Mouse (Mus musculus) neural tube, embryonic 12.5 days (tissue): ENCODE results near the gene Acaca. TPM values are rescaled to one million over a fixed set of nuclear protein-coding genes. Genes with fewer than 3 reads are reported as not detected.

Source experiments
- ATAC-seq: fragments of 200-750 bp; cut with Nextera tagmentation; 2 replicates; pipeline ENCODE4 v1.8.0; 2017; ENCODE audit warnings: low read depth, mild to moderate bottlenecking, moderate TSS enrichment, moderate library complexity; ENCODE audit not compliant: low FRiP score
- H3K27ac ChIP-seq: fragments of 300-500 bp; sonication (generic); 2 replicates; pipeline ENCODE4 v1.5.1; 2016
- H3K27me3 ChIP-seq: fragments of 300-500 bp; sonication (generic); replicated peaks from 2 replicates; pipeline ENCODE4 v1.6.1; 2016; ENCODE audit warnings: mild to moderate bottlenecking
- H3K36me3 ChIP-seq: fragments of 300-500 bp; sonication (generic); 2 replicates; pipeline ENCODE4 v1.6.1; 2016; ENCODE audit warnings: mild to moderate bottlenecking
- H3K4me1 ChIP-seq: fragments of 300-500 bp; sonication (generic); 2 replicates; pipeline ENCODE4 v1.6.1; 2016
- H3K4me2 ChIP-seq: fragments of 300-500 bp; sonication (generic); replicated peaks from 2 replicates; pipeline ENCODE4 v1.6.1; 2016; ENCODE audit warnings: mild to moderate bottlenecking
- H3K4me3 ChIP-seq: fragments of 300-500 bp; sonication (generic); 2 replicates; pipeline ENCODE4 v1.5.1; 2016
- H3K9ac ChIP-seq: fragments of 300-500 bp; sonication (generic); 2 replicates; pipeline ENCODE4 v1.6.1; 2016; ENCODE audit warnings: mild to moderate bottlenecking
- H3K9me3 ChIP-seq: fragments of 300-500 bp; sonication (generic); 2 replicates; pipeline ENCODE4 v1.6.1; 2016; ENCODE audit warnings: mild to moderate bottlenecking
- WGBS: fragments of 180-500 bp; shearing (Covaris S2); methylation state at CpG from one replicate; pipeline ENCODE4 v1.1.7; 2016; 5-methylcytosine and 5-hydroxymethylcytosine counted together
- polyA plus RNA-seq: library from polyadenylated mRNA; unstranded; fragments of >200 nt; fragmentation: Nextera tagmentation; extraction: Ambion mirVana; gene quantifications from 2 replicates; pipeline ENCODE4 v1.2.1, GENCODE M21; 2016

The Acaca gene
- polyA plus RNA-seq: 24.8 and 29.0 TPM in 2 replicates

GRCm38 (mm10) chr11:84128943-84129798 lies at the start of gene Acaca, which contains the start of gene Tada2a:
Gene Acaca, plus strand, starts transcription at chr11:84129672.
Gene Tada2a, minus strand, starts transcription at chr11:84129600.
- ATAC-seq: peak; percentile 92
- Histone ChIP-seq H3K9me3 (no peaks in the 10 kb centered on the region), H3K36me3 (peaks cover 20% of the 10 kb centered on the region), H3K4me2 (peak within 1 kb of the TSS; percentile 77), H3K9ac (peak within 1 kb of the TSS; percentile 82), H3K27ac (no peak within 1 kb of the TSS), H3K4me3 (peak within 1 kb of the TSS; percentile 77), H3K4me1 (no peaks in the 10 kb centered on the region; the same call in 1 of the 2 replicates), H3K27me3 (no peaks in the 10 kb centered on the region)
- WGBS: under 1% methylated on average over 72 of the region's 83 CpGs

DNA sequence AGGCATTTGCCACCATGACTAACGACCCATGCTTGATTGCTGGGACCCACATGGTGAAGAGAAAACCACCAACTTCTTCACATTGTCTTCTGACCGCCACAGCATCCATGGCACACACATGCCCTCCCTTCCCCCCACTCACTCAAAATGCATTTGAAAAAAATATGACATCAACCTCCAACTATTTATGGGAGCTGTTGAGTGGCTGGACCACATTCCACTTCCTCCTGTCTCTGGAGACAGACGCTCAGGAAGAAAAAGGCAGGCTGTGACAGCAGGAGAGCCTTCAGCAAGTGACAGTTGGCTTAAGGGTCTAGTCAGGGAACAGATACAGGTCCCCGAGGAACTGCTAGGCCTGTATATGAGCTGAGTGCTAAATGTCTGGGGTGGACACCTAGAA lies 49.6 kb upstream of the Acaca start:
- H3K4me1 ChIP-seq: no peaks in the 10 kb centered on the region
- H3K9me3 ChIP-seq: no peaks in the 10 kb centered on the region
- H3K27me3 ChIP-seq: no peaks in the 10 kb centered on the region
- no peak overlapping the region for H3K4me3 ChIP-seq
- no peak overlapping the region for H3K9ac ChIP-seq
- H3K27ac ChIP-seq: no peak overlapping the region
- peaks cover 30% of the 10 kb centered on the region for H3K36me3 ChIP-seq
- no peak overlapping the region for H3K4me2 ChIP-seq
- WGBS: 88% methylated on average over 4 of the region's 4 CpGs
- ATAC-seq: no peak

GRCm38 (mm10) chr11:84080327-84080726 lies 49.1 kb upstream of the Acaca start:
- no peaks in the 10 kb centered on the region for H3K27me3 ChIP-seq

DNA sequence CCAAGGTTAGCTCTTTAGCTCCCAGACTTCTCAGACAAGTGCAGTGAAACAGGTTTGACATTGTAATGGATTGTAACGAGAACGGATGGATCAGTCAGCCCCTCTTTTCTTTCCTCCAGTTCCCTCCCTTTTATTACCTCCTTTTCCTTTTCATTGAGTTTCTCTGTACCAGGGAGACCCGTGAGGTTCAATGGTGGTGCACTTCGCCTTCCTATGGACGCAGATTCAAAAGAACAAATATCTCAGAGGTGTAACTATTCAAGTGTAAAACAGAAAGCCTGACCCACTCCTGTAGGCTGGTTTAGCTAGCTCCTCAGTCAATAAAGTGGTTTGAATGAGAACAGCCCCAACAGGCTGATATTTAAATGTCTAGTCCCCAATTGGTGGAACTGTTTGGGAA lies 47.6 kb upstream of the Acaca start:
- no peak for ATAC-seq
- H3K9me3 ChIP-seq: no peaks in the 10 kb centered on the region
- H3K36me3 ChIP-seq: peaks cover 33% of the 10 kb centered on the region
- WGBS: 65% methylated on average over 5 of the region's 5 CpGs
- H3K4me3 ChIP-seq: no peak overlapping the region
- H3K4me2 ChIP-seq: no peak overlapping the region
- H3K9ac ChIP-seq: no peak overlapping the region
- H3K27ac ChIP-seq: no peak overlapping the region
- no peaks in the 10 kb centered on the region for H3K4me1 ChIP-seq
- no peaks in the 10 kb centered on the region for H3K27me3 ChIP-seq

More at GRCm38 (mm10) chr11:84080327-84080726, 49.1 kb upstream of the Acaca start:
- Histone ChIP-seq H3K9ac (no peak overlapping the region), H3K4me1 (no peaks in the 10 kb centered on the region), H3K9me3 (no peaks in the 10 kb centered on the region), H3K4me3 (no peak overlapping the region), H3K27ac (no peak overlapping the region), H3K4me2 (no peak overlapping the region), H3K36me3 (peaks cover 30% of the 10 kb centered on the region)
- WGBS: 92% methylated on average over 3 of the region's 3 CpGs
- no peak for ATAC-seq

- no peaks in the 10 kb centered on the region for H3K9me3 ChIP-seq
- no peaks in the 10 kb centered on the region for H3K27me3 ChIP-seq
- H3K36me3 ChIP-seq: peaks cover 46% of the 10 kb centered on the region
- no peak overlapping the region for H3K4me3 ChIP-seq
- no peak overlapping the region for H3K9ac ChIP-seq
- no peak for ATAC-seq
- 90% methylated on average over 8 of the region's 8 CpGs for WGBS
- H3K27ac ChIP-seq: no peak overlapping the region
- no peaks in the 10 kb centered on the region for H3K4me1 ChIP-seq
- H3K4me2 ChIP-seq: no peak overlapping the region
These were observed 38.9 kb upstream of the Acaca start for GRCm38 (mm10) chr11:84090572-84090971.

DNA sequence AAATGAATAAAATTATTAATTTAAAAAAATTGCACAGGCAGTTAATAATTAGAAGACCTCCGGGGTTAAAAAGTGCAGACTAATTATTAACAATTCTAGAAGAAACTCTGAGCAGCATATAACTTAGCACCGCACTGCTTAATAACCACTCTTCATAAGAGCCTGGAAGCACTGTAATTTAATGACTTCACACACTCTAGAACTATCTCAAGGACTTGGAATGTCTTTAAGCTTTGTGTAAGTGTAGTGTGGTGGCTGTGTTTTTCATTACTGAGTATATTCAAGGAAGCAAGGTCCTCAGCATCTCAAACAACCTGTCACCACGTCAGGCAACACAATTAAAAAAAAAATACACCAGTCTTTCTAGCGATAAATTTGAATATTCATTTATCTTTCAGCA lies 34.4 kb upstream of the Acaca start:
- H3K4me3 ChIP-seq: no peak overlapping the region
- no peaks in the 10 kb centered on the region for H3K4me1 ChIP-seq
- no peaks in the 10 kb centered on the region for H3K27me3 ChIP-seq
- H3K9me3 ChIP-seq: no peaks in the 10 kb centered on the region
- no peak overlapping the region for H3K27ac ChIP-seq
- no peak overlapping the region for H3K4me2 ChIP-seq
- ATAC-seq: no peak
- peaks cover 45% of the 10 kb centered on the region for H3K36me3 ChIP-seq
- no peak overlapping the region for H3K9ac ChIP-seq
- 92% methylated on average over 4 of the region's 4 CpGs for whole genome bisulfite sequencing

GRCm38 (mm10) chr11:84097251-84097998 lies 32.0 kb upstream of the Acaca start:
- no peak for ATAC-seq
- H3K9me3 ChIP-seq: no peaks in the 10 kb centered on the region
- H3K36me3 ChIP-seq: peaks cover 46% of the 10 kb centered on the region
- 75% methylated on average over 5 of the region's 5 CpGs for WGBS
- no peaks in the 10 kb centered on the region for H3K4me1 ChIP-seq
- H3K9ac ChIP-seq: no peak overlapping the region
- no peak overlapping the region for H3K4me2 ChIP-seq
- H3K4me3 ChIP-seq: no peak overlapping the region
- no peaks in the 10 kb centered on the region for H3K27me3 ChIP-seq
- H3K27ac ChIP-seq: no peak overlapping the region

- Histone ChIP-seq H3K27ac (no peak overlapping the region), H3K36me3 (peaks cover 57% of the 10 kb centered on the region), H3K4me2 (no peak overlapping the region)
These were observed 28.3 kb upstream of the Acaca start for GRCm38 (mm10) chr11:84101182-84101581.

DNA sequence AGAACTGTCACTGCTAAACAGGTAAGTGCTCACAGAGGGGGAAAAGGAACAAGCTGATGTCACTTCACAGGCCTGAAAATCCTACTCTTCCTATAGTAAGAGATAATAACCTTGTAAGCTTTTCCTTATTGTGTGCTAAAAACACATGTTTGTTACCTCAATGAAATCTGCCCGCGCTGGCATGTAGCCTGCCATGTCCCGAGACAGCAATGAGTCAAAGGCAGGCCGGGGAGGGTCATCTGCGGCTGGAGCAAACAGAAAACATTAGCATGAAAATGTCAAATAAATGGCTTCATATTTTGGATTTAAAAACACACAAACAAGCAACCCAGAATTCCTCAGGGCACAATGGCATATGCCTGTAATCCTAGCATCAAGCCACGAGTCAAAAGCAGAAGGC lies 25.4 kb upstream of the Acaca start:
- no peaks in the 10 kb centered on the region for H3K9me3 ChIP-seq
- H3K9ac ChIP-seq: no peak overlapping the region
- WGBS: 91% methylated on average over 6 of the region's 6 CpGs
- no peak overlapping the region for H3K4me2 ChIP-seq
- ATAC-seq: no peak
- H3K36me3 ChIP-seq: peaks cover 69% of the 10 kb centered on the region
- H3K27me3 ChIP-seq: no peaks in the 10 kb centered on the region
- H3K27ac ChIP-seq: no peak overlapping the region
- no peaks in the 10 kb centered on the region for H3K4me1 ChIP-seq
- H3K4me3 ChIP-seq: no peak overlapping the region

More at GRCm38 (mm10) chr11:84101182-84101581, 28.3 kb upstream of the Acaca start:
- no peaks in the 10 kb centered on the region for H3K27me3 ChIP-seq
- H3K9me3 ChIP-seq: no peaks in the 10 kb centered on the region
- ATAC-seq: no peak
- no peak overlapping the region for H3K4me3 ChIP-seq
- no peak overlapping the region for H3K9ac ChIP-seq
- H3K4me1 ChIP-seq: no peaks in the 10 kb centered on the region

DNA sequence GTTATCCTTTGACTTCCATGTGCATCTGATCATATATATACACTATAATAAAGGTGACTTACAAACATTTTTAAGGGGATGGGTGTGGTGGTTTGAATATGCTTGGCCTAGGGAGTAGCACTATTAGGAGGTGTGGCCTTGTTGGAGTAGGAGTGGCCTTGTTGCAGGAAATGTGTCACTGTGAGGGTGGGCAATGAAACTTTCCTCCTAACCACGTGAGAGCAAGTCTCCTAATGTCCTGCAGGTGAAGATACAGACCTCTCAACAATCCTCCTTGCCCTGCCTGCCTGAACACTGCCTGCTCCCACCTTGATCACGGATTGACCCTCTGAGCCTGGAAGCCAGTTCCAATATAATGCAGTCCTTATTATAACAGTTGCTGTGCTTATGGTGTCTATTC lies 22.3 kb upstream of the Acaca start:
- Histone ChIP-seq H3K9ac (no peak overlapping the region), H3K4me1 (no peaks in the 10 kb centered on the region), H3K4me3 (no peak overlapping the region), H3K4me2 (no peak overlapping the region), H3K27ac (no peak overlapping the region), H3K36me3 (peaks cover 64% of the 10 kb centered on the region), H3K9me3 (no peaks in the 10 kb centered on the region), H3K27me3 (no peaks in the 10 kb centered on the region)
- WGBS: 74% methylated on average over 2 of the region's 2 CpGs
- no peak for ATAC-seq

DNA sequence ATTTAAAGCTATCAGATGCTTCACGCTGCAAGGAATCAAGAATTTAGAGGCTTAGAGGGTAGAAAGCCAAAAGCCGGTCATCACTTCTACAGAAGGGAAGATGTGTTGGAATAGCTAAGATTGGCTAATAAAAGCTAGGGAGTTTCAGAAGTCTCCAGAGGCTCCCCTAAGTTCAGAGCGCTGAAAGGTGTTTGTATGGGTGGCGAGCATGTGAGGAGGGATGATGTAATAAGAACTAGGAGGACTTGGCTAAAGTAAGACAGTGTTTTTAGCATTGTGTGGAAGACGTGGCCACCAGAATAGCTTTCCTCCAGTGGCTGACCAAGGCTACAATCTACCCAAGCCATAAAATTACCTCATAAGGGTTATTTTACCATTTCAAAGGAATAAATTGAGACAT lies 15.8 kb upstream of the Acaca start:
- Histone ChIP-seq H3K4me2 (no peak overlapping the region), H3K9ac (no peak overlapping the region), H3K36me3 (peaks cover 49% of the 10 kb centered on the region), H3K27ac (no peak overlapping the region), H3K27me3 (no peaks in the 10 kb centered on the region), H3K4me1 (no peaks in the 10 kb centered on the region), H3K9me3 (no peaks in the 10 kb centered on the region), H3K4me3 (no peak overlapping the region)
- 96% methylated on average over 5 of the region's 5 CpGs for WGBS
- no peak for ATAC-seq

DNA sequence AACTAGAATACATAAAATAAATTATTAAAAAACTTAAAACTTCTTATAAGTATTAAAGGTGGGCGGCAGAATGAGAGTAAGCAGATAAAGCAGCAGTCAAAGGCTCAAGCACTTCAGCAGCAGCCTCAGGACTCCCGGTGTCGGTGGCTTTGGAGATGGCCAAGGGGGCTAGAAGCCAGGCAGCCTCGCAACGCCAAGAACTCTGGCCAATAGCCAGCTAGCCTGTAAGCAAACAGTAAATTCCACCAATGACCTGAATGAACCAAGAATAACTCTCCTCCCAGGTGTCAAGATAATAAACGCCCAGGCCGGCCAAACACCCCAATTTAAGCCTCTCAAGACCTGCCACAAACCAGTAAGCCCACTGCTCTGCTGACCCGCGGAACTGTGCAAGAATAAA lies 13.8 kb upstream of the Acaca start:
- H3K4me1 ChIP-seq: no peaks in the 10 kb centered on the region
- 83% methylated on average over 9 of the region's 9 CpGs for WGBS
- H3K9ac ChIP-seq: no peak overlapping the region
- ATAC-seq: no peak
- H3K36me3 ChIP-seq: peaks cover 50% of the 10 kb centered on the region
- H3K4me3 ChIP-seq: no peak overlapping the region
- H3K27me3 ChIP-seq: no peaks in the 10 kb centered on the region
- H3K9me3 ChIP-seq: no peaks in the 10 kb centered on the region
- no peak overlapping the region for H3K4me2 ChIP-seq
- H3K27ac ChIP-seq: no peak overlapping the region
